Mouse (Mus musculus) embryo, embryonic 9.5 days (tissue): ENCODE results near the gene Ptpn9.
"Not testable (repeated sequence)": the region's sequence is repeated elsewhere in the genome, so short reads cannot be mapped to it uniquely, and the experiment has no call there.

ENCODE experiments used
- DNase-seq: peaks from one replicate; pipeline ENCODE4 v3.0.0-alpha.2; 2017; ENCODE audit errors: extremely low spot score

Ptpn9 gene

GRCm38 (mm10) chr9:56994286-56995197, at the start of gene Ptpn9:
Gene Ptpn9 (plus strand): TSS chr9:56994923.
- DNase-seq = peak; percentile 97

DNA sequence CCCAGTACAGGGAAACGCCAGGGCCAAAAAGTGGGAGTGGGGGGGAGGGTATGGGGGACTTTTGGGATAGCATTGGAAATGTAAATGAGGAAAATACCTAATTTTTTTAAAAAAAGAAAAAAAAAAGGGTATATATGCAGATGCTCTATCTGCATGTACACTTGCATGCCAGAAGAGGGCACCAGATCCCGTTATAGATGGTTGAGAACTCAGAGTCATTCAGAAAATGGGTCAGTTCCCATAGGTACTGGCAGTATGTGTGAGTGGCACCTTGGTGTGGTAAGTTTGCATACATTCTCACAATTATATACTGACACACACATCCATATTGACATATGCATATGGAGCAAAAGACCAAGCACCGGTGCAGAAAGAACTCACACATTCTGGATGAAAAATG, 47.2 kb upstream of the Ptpn9 start:
- DNase-seq = peak; percentile 51

GRCm38 (mm10) chr9:56948699-56949098, 46.0 kb upstream of the Ptpn9 start:
- not testable (repeated sequence) for DNase-seq

GRCm38 (mm10) chr9:56949767-56950166, 45.0 kb upstream of the Ptpn9 start:
- DNase-seq = peak; percentile 26

GRCm38 (mm10) chr9:56950414-56951400, 44.0 kb upstream of the Ptpn9 start, which contains the start of gene Snupn:
Gene Snupn (plus strand): TSS chr9:56950878.
- DNase-seq = peak; percentile 95

DNA sequence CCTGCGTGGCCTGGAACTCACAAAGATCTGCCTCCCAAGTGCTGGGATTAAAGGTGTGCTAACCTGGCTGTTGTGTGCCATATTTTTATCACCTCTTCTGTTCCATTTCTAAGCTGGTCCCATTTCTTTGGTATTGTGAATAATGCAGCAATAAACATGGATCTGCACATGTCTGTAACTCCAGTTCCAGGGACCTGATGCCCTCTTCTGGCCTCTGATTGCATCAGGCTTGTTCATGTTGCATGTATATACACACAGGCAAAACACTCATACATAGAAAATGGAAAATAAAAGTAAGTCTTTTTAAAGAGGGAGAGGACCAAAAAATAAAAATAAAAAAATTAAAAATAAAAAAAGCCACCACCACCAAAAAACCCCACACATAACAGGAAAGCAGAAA, 41.2 kb upstream of the Ptpn9 start:
- DNase-seq = no peak

GRCm38 (mm10) chr9:56956966-56957675, 37.6 kb upstream of the Ptpn9 start:
- DNase-seq = no peak

DNA sequence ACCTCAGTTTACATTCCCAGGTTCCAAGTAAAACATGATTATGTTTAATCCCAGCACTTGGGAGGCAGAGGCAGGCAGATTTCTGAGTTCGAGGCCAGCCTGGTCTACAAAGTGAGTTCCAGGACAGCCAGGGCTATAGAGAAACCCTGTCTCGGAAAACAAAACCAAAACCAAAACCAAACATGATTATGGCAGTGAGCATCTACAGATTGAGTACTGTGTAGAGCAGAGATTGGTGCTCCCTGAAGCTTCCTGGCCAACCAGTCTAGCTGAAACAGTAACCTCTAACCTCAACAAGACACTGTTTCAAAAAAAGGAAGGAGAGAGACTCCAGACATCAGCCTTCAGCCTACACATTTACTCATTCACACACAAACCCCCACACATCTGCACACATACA, 36.0 kb upstream of the Ptpn9 start:
- DNase-seq = no peak

DNA sequence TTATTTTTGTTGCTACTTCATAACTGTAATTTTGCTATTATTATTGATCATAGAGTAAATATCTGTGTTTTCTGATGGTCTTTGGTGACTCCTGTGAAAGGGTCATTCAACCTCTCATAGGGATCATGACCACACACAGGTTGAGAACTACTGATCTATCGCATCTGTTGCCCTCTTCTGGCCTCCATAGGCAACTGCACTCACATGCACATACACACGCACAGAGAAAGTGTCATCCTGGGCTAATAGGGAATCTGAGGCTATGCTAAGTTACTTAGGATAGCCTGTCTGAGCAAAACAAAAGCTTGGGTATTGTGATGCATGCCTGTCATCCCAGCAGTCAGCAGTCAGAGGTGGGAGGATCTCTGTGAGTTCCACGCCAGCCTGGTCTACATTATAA, 33.1 kb upstream of the Ptpn9 start:
- no peak for DNase-seq

- no peak for DNase-seq
Observed at GRCm38 (mm10) chr9:56970158-56970557, 24.6 kb upstream of the Ptpn9 start.

- DNase-seq = no peak
Observed at GRCm38 (mm10) chr9:56973960-56974524, 20.7 kb upstream of the Ptpn9 start.

DNA sequence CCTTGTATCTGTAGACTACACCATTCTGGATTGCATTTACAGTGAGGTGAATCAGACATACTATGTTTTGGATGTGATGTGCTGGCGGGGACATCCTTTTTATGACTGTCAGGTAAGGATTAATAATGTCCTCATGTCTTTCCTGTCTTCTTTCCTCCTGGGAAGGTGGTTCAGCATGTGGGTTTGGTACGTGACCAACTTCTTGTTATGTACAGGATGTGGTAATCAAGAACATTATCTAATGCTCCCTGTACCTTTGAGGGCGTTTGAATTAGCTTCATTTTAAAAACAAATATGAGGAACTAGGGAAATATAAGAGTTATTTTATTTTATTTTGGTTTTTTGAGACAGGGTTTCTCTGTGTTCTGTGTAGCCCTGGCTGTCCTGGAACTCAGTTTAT, 19.5 kb upstream of the Ptpn9 start:
- DNase-seq = no peak

- no peak for DNase-seq
Observed at GRCm38 (mm10) chr9:56980186-56980585, 14.5 kb upstream of the Ptpn9 start.

GRCm38 (mm10) chr9:56981502-56981901, 13.2 kb upstream of the Ptpn9 start:
- DNase-seq = no peak

- peak; percentile 80 for DNase-seq
Observed at GRCm38 (mm10) chr9:56995198-56996027, 690 bp downstream of the Ptpn9 start.

GRCm38 (mm10) chr9:56996028-56996346, 1.3 kb downstream of the Ptpn9 start:
- DNase-seq = peak; percentile 46

DNA sequence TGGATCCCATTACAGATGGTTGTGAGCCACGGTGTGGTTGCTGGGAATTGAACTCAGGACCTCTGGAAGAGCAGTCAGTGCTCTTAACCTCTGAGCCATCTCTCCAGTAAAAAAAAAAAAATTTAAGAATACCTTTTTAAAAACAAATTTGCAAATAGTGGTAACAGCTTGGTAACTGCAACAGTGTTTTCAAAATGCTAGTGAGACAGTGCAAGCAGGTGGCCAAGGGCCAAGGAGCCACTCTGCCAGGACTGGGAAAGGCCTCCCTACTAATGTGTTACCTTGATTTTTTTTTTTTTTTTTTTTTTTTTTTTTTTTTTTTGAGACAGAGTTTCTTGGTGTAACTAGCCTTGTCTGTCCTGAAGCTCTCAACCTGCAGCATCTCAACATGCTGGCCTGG, 2.5 kb downstream of the Ptpn9 start:
- DNase-seq = not testable (repeated sequence)

- DNase-seq = no peak
Observed at GRCm38 (mm10) chr9:57003011-57003410, 8.3 kb downstream of the Ptpn9 start.

GRCm38 (mm10) chr9:57012393-57012792, 17.7 kb downstream of the Ptpn9 start:
- no peak for DNase-seq

DNA sequence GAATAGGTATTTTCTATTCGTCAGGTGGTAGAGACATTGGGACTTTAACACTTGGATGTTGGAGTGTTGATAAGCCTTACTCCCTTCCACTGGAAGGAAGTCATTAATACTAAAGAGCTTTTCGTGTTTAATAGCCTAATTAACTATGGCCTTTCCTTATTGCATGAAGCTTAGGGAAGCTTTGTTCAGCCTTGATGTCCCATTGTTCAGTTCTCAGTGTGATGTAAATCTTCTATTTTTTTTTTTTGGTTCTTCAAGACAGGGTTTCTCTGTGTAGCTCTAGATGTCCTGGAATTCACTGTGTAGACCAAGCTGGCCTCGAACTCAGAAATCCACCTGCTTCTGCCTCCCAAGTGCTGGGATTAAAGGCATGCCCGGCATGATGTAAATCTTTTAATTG, 18.2 kb downstream of the Ptpn9 start:
- DNase-seq = no peak

DNA sequence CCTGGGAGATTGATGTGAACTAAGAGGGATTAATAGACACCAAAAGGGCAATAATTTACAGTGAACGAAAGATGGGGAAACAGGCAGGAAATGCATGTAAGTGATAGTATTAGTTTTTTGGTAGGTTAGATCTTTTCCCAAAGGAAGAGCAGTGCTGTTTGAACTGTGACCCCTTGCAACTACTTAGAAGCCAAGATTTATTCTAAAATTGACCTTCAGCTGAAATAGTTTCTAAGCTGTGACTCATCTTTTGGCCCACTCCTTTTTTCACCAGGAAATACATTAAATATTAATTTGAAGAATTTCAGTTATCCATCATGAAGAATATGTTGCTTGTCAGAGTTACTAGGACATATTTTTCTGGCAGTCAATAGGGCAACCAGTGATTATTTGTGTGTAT, 19.0 kb downstream of the Ptpn9 start:
- no peak for DNase-seq
